Mouse (Mus musculus): ENCODE results near the gene Cntnap5a.

DNA sequence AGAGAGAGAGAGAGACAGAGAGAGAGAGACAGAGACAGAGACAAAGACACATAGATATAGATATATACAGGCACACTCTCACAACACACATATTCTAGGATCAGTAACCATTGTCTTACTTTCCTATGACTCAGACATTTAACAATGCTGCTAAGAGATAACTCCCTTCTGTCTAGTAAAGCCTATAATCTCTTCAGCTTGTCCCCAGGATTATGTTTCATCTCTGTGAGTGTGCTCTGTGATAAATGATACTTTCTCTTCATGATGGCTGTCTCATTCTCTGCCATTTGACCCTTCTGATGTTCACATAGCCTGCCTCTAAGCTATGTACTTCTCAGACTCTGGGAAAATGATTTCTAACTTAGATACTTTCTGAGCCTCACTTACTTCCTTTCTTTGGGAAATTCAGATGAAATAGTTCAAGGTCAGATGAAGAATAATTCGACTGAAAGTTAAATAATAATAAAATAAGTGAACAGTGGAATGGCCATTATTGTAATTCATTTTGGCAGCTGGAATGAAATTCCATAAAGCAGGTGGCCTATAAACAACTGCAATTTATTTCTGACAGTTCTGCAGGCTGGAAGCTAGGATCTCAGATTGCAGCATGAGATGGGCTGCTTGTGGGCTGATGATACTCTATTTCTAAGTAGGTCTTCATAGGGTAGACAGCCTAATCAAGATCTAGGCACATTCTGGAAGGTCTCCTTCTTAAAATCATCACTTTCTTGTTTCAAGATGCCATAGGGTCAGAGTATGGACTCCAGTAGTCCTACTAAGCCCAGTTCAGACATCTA is 444.1 kb downstream of the Cntnap5a start:
- TF ChIP-seq CTCF (IDR thresholded peaks at IDR 0.05; ENCODE audit: borderline replicate concordance, extremely low read depth, insufficient read depth, insufficient read length) (no peak), POLR2A (IDR thresholded peaks at IDR 0.05; ENCODE audit: borderline replicate concordance, extremely low read depth, insufficient read depth, insufficient read length, poor library complexity, severe bottlenecking) (no peak)
